7 mouse cellular contexts compared by ENCODE assay signal in the genomic region with DNA sequence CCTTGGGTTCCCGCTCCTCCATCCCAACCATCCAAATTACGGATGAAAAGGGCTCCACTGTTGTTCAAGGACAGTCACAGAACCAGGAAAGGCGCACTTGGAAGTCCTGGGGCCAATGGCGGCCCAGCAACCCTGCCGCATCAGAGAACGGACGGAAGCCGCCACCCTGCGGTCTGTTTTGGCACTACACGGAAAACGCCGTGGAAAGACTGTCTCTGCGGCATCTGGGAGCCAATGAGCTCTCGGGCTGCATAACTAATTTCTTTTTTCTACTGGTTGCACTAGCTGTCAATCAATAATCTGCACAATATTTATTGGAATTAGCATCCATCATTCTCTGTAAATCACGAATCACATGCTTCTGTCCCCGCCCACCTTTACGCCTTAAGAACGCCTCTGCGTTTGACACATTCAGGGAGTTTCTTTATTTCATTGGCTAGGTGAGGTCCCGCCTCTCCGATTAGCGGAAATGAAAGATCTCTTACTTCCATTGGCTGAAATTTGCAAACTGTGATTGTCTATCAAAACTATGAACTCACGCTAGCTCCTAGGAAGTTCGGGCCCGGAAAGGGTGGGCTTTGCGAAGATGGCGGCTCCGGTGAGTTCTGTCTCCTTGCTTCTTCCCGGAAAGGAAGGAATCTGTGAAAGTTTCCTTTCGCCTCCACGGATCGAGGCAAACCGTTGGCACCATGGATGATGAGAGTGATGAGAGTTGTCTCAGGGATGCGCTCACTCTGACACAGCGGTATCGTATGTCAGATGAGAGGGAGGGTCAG. TPM values are rescaled to one million over a fixed set of nuclear protein-coding genes. Genes with fewer than 3 reads are reported as not detected.
DNase-seq lines count a peak whose midpoint lies in the region; ATAC-seq lines count a peak whose summit lies in the region.

Ngdn (plus strand) TSS at position 464 of the 776 bp plus-strand sequence.

- no peaks in the 10 kb centered on the region for H3K9me3 ChIP-seq in embryonic facial prominence, embryonic 12.5 days
- H3K9me3 ChIP-seq in limb, embryonic 11.5 days (ENCODE audit: control insufficient read depth, low read length), result no peaks in the 10 kb centered on the region
- H3K9me3 ChIP-seq in midbrain, embryonic 14.5 days (ENCODE audit: control insufficient read depth, low read length), result no peaks in the 10 kb centered on the region

- peak within 1 kb of the TSS; percentile 70 for H3K4me3 ChIP-seq in embryonic facial prominence, embryonic 12.5 days
- H3K4me3 ChIP-seq in limb, embryonic 11.5 days (ENCODE audit: low read depth, low read length), result peak within 1 kb of the TSS; percentile 80
- H3K4me3 ChIP-seq in midbrain, embryonic 14.5 days (replicated peaks; ENCODE audit: low read depth, low read length), result peak within 1 kb of the TSS; percentile 60

- peak; percentile 96 for DNase-seq in adrenal gland, postnatal 25 days
- DNase-seq in heart, adult 11 months, result peak; percentile 100
- DNase-seq in kidney, adult 18-20 months, result peak; percentile 100
- peak; percentile 99 for DNase-seq in limb, embryonic 11.5 days (ENCODE audit: low spot score)
- DNase-seq in midbrain, embryonic 14.5 days, result peak; percentile 98
- peak; percentile 96 to 98 for DNase-seq in spleen, adult 18-20 months

- WGBS in embryonic facial prominence, embryonic 12.5 days, result under 1% methylated on average over 36 of the region's 36 CpGs
- WGBS in limb, embryonic 11.5 days, result under 1% methylated on average over 36 of the region's 36 CpGs
- under 1% methylated on average over 36 of the region's 36 CpGs for WGBS in midbrain, embryonic 14.5 days

- H3K4me1 ChIP-seq in embryonic facial prominence, embryonic 12.5 days, result no peaks in the 10 kb centered on the region
- H3K4me1 ChIP-seq in limb, embryonic 11.5 days (ENCODE audit: control insufficient read depth, insufficient read depth, low read length), result no peaks in the 10 kb centered on the region
- H3K4me1 ChIP-seq in midbrain, embryonic 14.5 days (ENCODE audit: control insufficient read depth, insufficient read depth, low read length), result 0 out of 2 replicates have a peak, but pooled peaks cover 4% of the 10 kb centered on the region

- peak within 1 kb of the TSS; percentile 94 for H3K27ac ChIP-seq in embryonic facial prominence, embryonic 12.5 days
- H3K27ac ChIP-seq in limb, embryonic 11.5 days (replicated peaks; ENCODE audit: low read depth, low read length), result peak within 1 kb of the TSS; percentile 74
- H3K27ac ChIP-seq in midbrain, embryonic 14.5 days (replicated peaks; ENCODE audit: low read depth, low read length), result peak within 1 kb of the TSS; percentile 91

- H3K36me3 ChIP-seq in embryonic facial prominence, embryonic 12.5 days, result peaks cover 17% of the 10 kb centered on the region; the same call in 1 of the 2 replicates
- no peaks in the 10 kb centered on the region for H3K36me3 ChIP-seq in limb, embryonic 11.5 days (ENCODE audit: control insufficient read depth, insufficient read depth, low read length)
- peaks cover 13% of the 10 kb centered on the region for H3K36me3 ChIP-seq in midbrain, embryonic 14.5 days (ENCODE audit: control insufficient read depth, insufficient read depth, low read length)

- H3K27me3 ChIP-seq in embryonic facial prominence, embryonic 12.5 days, result no peaks in the 10 kb centered on the region
- no peaks in the 10 kb centered on the region for H3K27me3 ChIP-seq in limb, embryonic 11.5 days (ENCODE audit: control insufficient read depth, insufficient read depth, low read length)
- no peaks in the 10 kb centered on the region for H3K27me3 ChIP-seq in midbrain, embryonic 14.5 days (ENCODE audit: control insufficient read depth, insufficient read depth, low read length)

- peak; percentile 93 for ATAC-seq in embryonic facial prominence, embryonic 12.5 days (ENCODE audit: insufficient number of reproducible peaks, insufficient read depth, low FRiP score, low TSS enrichment)
- ATAC-seq in limb, embryonic 11.5 days (ENCODE audit: insufficient number of reproducible peaks, low FRiP score, low TSS enrichment, low read depth), result peak; percentile 96
- ATAC-seq in midbrain, embryonic 14.5 days (ENCODE audit: low FRiP score, low TSS enrichment), result peak; percentile 97

- H3K4me2 ChIP-seq in embryonic facial prominence, embryonic 12.5 days (replicated peaks), result peak within 1 kb of the TSS; percentile 79
- H3K4me2 ChIP-seq in limb, embryonic 11.5 days (ENCODE audit: low read depth, severe bottlenecking), result peak within 1 kb of the TSS; percentile 81
- H3K4me2 ChIP-seq in midbrain, embryonic 14.5 days (ENCODE audit: low read length), result peak within 1 kb of the TSS; percentile 81

- peak within 1 kb of the TSS; percentile 66 for H3K9ac ChIP-seq in embryonic facial prominence, embryonic 12.5 days
- H3K9ac ChIP-seq in limb, embryonic 11.5 days (ENCODE audit: low read length), result peak within 1 kb of the TSS; percentile 81
- peak within 1 kb of the TSS; percentile 59 for H3K9ac ChIP-seq in midbrain, embryonic 14.5 days (replicated peaks; ENCODE audit: low read length)

RNA-seq across cellular contexts. Expression of gene Ngdn, which starts in this region (rescaled TPM):
- total RNA-seq in adrenal gland, postnatal 25 days (2021), result 38.3 and 39.8 TPM in 2 replicates
- 79.9 and 81.3 TPM in 2 replicates for polyA plus RNA-seq in embryonic facial prominence, embryonic 12.5 days (2016; fragmentation: Nextera tagmentation; extraction: Ambion mirVana)
- 99.5 and 100 TPM in 2 replicates for polyA plus RNA-seq in limb, embryonic 11.5 days (2014; fragmentation: Nextera tagmentation; extraction: Ambion mirVana)
- polyA plus RNA-seq in midbrain, embryonic 14.5 days (2014; fragmentation: Nextera tagmentation; extraction: Ambion mirVana), result 51.7 and 54.3 TPM in 2 replicates

Comparison
In these comparisons a context has a peak if more than half of its experiments do, and no peak if none do; other contexts are left out.
1. Peak in every context shown above with its lines: DNase-seq, ATAC-seq, H3K4me3 ChIP-seq and H3K27ac ChIP-seq.